Mouse (Mus musculus) layer of hippocampus, postnatal 25 days (tissue): ENCODE data around the gene Wwtr1. TPM values are rescaled to one million over a fixed set of nuclear protein-coding genes. Genes with fewer than 3 reads are reported as not detected.

ENCODE experiments used
- DNase-seq, 2 experiments: peaks; one replicate each; pipeline ENCODE4 v3.0.0; 2022; ENCODE audit warnings: mixed read lengths in 2 of 2, low spot score in 1 of 2; ENCODE audit errors: extremely low spot score in 1 of 2
- total RNA-seq, 2 experiments: library from RNA; stranded (reverse); gene quantifications; 2 replicates each; pipeline ENCODE4 v1.2.3; 2021

Gene Wwtr1
- total RNA-seq, 2 experiments from 2014 or later = 14.4 to 14.7 TPM

- DNase-seq = no peak
These were observed 12.7 kb downstream of the Wwtr1 start for GRCm38 (mm10) chr3:57562996-57563506.

DNA sequence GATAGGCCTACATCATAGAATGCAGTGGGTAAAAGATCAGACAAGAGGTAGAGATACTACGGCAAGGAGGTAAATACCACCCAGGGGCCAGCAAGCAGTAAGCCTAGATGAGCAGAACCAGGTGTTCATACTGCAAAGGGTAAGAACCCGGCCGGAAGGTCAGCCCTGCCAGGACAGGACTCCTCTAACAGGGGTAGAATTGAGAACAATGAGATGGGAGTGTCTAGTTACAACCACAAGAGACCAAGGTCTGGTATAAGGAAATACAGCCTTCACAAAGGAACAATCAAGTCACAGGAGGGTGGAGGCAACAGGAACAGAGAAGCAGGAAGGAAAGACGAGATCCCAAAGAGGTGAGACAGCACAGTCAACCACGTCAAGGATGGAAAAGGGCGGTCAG lies 16.9 kb downstream of the Wwtr1 start:
- DNase-seq = no peak

- no peak for DNase-seq
These were observed 18.3 kb downstream of the Wwtr1 start for GRCm38 (mm10) chr3:57557408-57557807.

- DNase-seq = no peak
These were observed 20.1 kb downstream of the Wwtr1 start for GRCm38 (mm10) chr3:57555560-57555959.

- no peak for DNase-seq
These were observed 20.8 kb downstream of the Wwtr1 start for GRCm38 (mm10) chr3:57554890-57555239.

GRCm38 (mm10) chr3:57554124-57554889 lies 21.4 kb downstream of the Wwtr1 start:
- no peak for DNase-seq

DNA sequence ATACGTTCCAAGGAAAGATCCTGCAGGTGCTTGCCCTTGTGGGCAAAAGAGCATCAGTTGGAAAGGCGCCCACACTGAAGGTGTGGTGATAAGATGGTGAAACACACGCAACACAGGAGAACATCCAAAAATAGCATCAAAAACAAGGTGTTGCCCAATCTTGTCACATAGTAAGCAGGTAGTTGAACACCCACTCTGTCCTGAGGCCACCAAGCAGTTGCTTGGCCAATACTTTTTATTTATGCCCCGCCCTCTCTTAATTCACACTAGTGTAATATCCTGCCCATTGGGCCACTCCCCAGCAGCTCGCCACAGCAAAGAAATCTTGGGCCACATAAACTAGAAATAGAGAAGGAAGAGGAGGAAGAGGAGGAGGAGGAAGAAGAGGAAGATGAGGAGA lies 22.6 kb downstream of the Wwtr1 start:
- DNase-seq = no peak

DNA sequence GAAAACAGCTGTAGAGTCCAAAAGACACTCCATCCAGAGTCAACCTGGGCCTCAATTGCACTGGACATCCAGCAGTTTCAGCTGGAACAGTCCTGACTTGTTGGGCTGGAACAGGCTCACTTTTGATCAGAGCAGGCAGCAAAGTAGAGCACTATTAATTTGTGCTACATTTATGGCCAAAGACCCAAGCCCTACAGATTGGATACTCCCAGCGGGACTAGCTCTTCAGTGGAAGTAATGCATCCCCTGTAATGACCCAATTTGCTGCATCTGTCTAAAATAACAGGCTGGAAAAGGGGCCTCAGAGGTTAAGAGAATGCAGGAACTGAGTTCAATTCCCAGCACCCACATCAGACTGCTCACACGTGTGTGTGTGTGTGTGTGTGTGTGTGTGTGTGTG lies 24.5 kb downstream of the Wwtr1 start:
- no peak for DNase-seq

GRCm38 (mm10) chr3:57550468-57551185 lies 25.1 kb downstream of the Wwtr1 start:
- DNase-seq = no peak

DNA sequence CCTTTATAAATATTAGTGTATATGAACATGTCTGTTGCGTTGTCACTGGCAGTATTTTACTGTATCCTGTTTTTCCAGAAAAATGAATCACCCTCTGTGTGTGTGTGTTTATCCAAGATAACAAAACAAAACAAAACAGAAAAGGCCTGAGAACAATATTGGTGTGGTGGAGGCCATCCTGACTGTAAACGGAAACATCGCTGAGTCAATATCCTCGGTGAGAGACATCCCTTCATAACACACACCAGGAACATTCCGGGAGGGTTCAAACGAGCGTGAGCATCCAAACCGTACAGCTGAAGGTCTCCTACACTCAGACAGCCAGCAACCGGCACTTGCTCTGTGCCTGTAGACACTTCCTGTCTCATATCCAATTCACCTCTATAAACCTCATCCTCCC lies 31.6 kb downstream of the Wwtr1 start:
- DNase-seq = no peak

DNA sequence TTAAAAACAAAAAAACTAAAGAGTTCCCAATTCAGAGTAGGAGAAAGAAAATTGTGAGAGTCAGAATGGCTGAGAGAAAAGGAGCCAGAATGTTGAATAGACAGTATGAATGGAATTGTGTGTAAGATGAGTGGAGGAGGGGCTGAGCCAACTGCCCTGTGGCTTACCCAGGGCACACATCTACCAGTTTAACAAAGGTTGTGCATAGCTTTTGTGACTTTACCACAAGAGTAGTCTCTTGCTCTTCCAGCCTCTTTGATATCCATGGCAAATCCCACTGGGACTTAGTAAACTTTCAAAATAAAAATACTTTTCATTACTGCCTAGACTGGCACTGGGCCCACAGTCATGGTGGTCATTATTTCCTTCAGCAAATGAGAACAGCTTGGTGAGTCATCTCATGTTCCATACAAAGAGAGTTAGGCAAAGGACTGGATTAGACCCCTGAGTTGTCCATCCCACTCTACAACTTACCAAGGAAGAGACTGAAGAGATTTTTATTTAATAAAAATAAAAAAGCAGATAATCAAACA lies 32.8 kb downstream of the Wwtr1 start:
- DNase-seq = no peak

DNA sequence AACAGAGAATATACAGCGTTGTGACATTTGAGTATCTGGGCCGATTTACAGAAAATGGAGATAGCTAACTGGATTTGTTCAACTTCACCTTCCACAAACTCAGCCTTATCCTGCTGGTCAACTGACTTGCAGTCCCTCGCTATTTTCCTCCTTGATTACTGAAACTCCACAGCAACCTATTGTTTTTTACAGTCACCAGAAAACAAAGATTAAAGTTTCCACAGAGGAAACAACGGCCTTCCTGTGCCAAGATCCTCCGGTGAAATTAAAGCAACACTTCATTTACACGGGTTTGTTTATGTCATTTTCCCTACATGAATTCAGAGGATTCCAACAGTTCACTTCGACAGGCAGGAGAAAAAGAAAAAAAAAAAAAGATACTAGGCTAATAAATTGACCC lies 34.5 kb downstream of the Wwtr1 start:
- DNase-seq = no peak

GRCm38 (mm10) chr3:57540474-57540873 lies 35.2 kb downstream of the Wwtr1 start:
- no peak for DNase-seq

GRCm38 (mm10) chr3:57535483-57536185 lies 40.1 kb downstream of the Wwtr1 start:
- no peak for DNase-seq

DNA sequence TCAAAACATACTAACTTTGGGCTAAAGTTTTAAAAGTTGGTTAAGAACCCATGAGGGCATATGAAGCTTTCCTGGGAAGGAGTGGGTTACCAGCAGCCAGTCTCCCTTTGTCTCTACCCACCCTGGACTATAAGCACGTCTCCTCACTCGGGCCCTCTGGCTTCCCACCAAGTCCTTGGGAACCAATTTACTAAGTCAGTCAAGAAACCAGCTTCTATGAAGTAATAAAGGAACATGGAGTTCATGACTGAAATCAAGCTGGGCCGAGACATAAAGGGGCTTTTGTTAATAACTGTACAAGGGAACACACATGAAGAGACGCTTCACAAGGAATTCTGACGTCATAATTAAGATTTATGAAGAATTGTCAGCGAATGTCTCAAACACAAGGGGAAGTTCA lies 41.3 kb downstream of the Wwtr1 start:
- no peak for DNase-seq

DNA sequence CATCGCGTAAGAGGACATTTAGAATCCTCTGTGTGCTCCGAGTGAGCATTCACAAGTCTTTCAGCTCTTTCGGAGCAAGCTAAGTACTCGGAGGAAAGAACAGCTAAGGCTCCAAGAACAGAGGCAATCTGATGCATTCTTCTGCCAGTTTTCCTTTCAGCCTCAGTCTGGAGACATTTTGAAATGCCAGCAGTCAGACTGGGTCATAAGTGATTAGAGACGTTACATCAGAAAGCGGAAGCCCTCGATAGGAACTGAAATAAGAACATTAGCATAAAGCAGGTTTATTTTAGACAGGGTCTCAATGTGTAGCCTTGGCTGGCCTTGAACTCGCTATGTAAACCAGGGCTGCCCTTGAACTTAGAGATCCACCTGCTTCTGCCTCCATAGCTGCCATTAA lies 41.8 kb downstream of the Wwtr1 start:
- no peak for DNase-seq

- no peak for DNase-seq
These were observed 42.6 kb downstream of the Wwtr1 start for GRCm38 (mm10) chr3:57532991-57533725.

GRCm38 (mm10) chr3:57530836-57531235 lies 44.9 kb downstream of the Wwtr1 start:
- DNase-seq = no peak

DNA sequence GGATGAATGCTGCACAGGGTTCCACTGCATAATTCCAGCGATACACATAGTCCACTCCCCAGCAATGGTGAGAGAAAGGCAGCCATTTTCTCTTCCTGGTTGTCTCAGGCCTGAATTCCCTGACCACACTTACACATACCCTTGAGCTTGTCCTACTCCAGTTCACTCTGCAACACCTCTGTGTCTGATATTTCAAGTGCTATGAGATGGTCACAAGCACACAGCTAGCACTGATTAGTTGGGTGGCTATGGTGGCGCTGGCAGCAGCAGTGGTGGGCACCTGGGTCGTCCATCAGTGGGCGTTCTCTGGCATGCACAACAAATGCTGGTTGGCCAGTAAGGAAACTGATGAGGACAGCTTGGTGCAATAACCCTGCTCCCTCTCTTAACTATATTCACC lies 45.5 kb downstream of the Wwtr1 start:
- DNase-seq = no peak

GRCm38 (mm10) chr3:57527154-57527553 lies 48.6 kb downstream of the Wwtr1 start:
- no peak for DNase-seq
